Mouse (Mus musculus): Measurements from ENCODE around the gene Nop16. TPM values are rescaled to one million over a fixed set of nuclear protein-coding genes. Genes with fewer than 3 reads are reported as not detected.

Nop16 gene
- polyA plus RNA-seq, 1 experiment = 16.1 TPM

- WGBS = 90% methylated on average over 4 of the region's 4 CpGs
- Histone ChIP-seq H3K4me1 (ENCODE audit: control insufficient read depth, insufficient read depth, low read length) (no peaks in the 10 kb centered on the region), H3K4me3 (replicated peaks; ENCODE audit: control insufficient read depth, low read depth, low read length) (no peak overlapping the region), H3K27ac (ENCODE audit: control insufficient read depth, insufficient read depth, low read depth, low read length, poor library complexity) (no peak overlapping the region)
- TF ChIP-seq POLR2A (IDR thresholded peaks at IDR 0.05; ENCODE audit: borderline replicate concordance, control insufficient read depth, low read depth, low read length) (no peak), CTCF (IDR thresholded peaks at IDR 0.05; ENCODE audit: control insufficient read depth, insufficient read depth, low read length) (no peak)
These were observed 14.3 kb upstream of the Nop16 start for GRCm38 (mm10) chr13:54604221-54604620.

GRCm38 (mm10) chr13:54603501-54603900 is 13.6 kb upstream of the Nop16 start:
- Histone ChIP-seq H3K4me3 (replicated peaks; ENCODE audit: control insufficient read depth, low read depth, low read length) (no peak overlapping the region), H3K27ac (ENCODE audit: control insufficient read depth, insufficient read depth, low read depth, low read length, poor library complexity) (no peak overlapping the region)
- TF ChIP-seq POLR2A (IDR thresholded peaks at IDR 0.05; ENCODE audit: borderline replicate concordance, control insufficient read depth, low read depth, low read length) = no peak
- no peak for TF ChIP-seq CTCF (IDR thresholded peaks at IDR 0.05; ENCODE audit: control insufficient read depth, insufficient read depth, low read length)

GRCm38 (mm10) chr13:54602639-54603111 is 12.8 kb upstream of the Nop16 start:
- WGBS = 85% methylated on average over 3 of the region's 3 CpGs
- TF ChIP-seq POLR2A (IDR thresholded peaks at IDR 0.05; ENCODE audit: borderline replicate concordance, control insufficient read depth, low read depth, low read length) (no peak), CTCF (IDR thresholded peaks at IDR 0.05; ENCODE audit: control insufficient read depth, insufficient read depth, low read length) (no peak)
- H3K4me3 ChIP-seq (replicated peaks; ENCODE audit: control insufficient read depth, low read depth, low read length) = no peak overlapping the region
- no peaks in the 10 kb centered on the region for H3K4me1 ChIP-seq (ENCODE audit: control insufficient read depth, insufficient read depth, low read length)
- no peak overlapping the region for H3K27ac ChIP-seq (ENCODE audit: control insufficient read depth, insufficient read depth, low read depth, low read length, poor library complexity)

More at GRCm38 (mm10) chr13:54603501-54603900, 13.6 kb upstream of the Nop16 start:
- no peaks in the 10 kb centered on the region for H3K4me1 ChIP-seq (ENCODE audit: control insufficient read depth, insufficient read depth, low read length)

- no peak for TF ChIP-seq POLR2A (IDR thresholded peaks at IDR 0.05; ENCODE audit: borderline replicate concordance, control insufficient read depth, low read depth, low read length)
- Histone ChIP-seq H3K4me3 (replicated peaks; ENCODE audit: control insufficient read depth, low read depth, low read length) (no peak overlapping the region), H3K4me1 (ENCODE audit: control insufficient read depth, insufficient read depth, low read length) (no peaks in the 10 kb centered on the region; the same call in 1 of the 2 replicates), H3K27ac (ENCODE audit: control insufficient read depth, insufficient read depth, low read depth, low read length, poor library complexity) (no peak overlapping the region)
- WGBS = 85% methylated on average over 12 of the region's 12 CpGs
These were observed 8.8 kb upstream of the Nop16 start for GRCm38 (mm10) chr13:54598622-54599143.

GRCm38 (mm10) chr13:54596870-54597269 is 7.0 kb upstream of the Nop16 start:
- no peak overlapping the region for H3K27ac ChIP-seq (ENCODE audit: control insufficient read depth, insufficient read depth, low read depth, low read length, poor library complexity)
- no peak overlapping the region for H3K4me3 ChIP-seq (replicated peaks; ENCODE audit: control insufficient read depth, low read depth, low read length)
- WGBS = 87% methylated on average over 5 of the region's 5 CpGs
- H3K4me1 ChIP-seq (ENCODE audit: control insufficient read depth, insufficient read depth, low read length) = no peaks in the 10 kb centered on the region; the same call in 1 of the 2 replicates
- no peak for TF ChIP-seq POLR2A (IDR thresholded peaks at IDR 0.05; ENCODE audit: borderline replicate concordance, control insufficient read depth, low read depth, low read length)
- no peak for TF ChIP-seq CTCF (IDR thresholded peaks at IDR 0.05; ENCODE audit: control insufficient read depth, insufficient read depth, low read length)

- 78% methylated on average over 8 of the region's 8 CpGs for WGBS
- TF ChIP-seq CTCF (IDR thresholded peaks at IDR 0.05; ENCODE audit: control insufficient read depth, insufficient read depth, low read length) = no peak
- TF ChIP-seq POLR2A (IDR thresholded peaks at IDR 0.05; ENCODE audit: borderline replicate concordance, control insufficient read depth, low read depth, low read length) = no peak
- no peak overlapping the region for H3K27ac ChIP-seq (ENCODE audit: control insufficient read depth, insufficient read depth, low read depth, low read length, poor library complexity)
- no peak overlapping the region for H3K4me3 ChIP-seq (replicated peaks; ENCODE audit: control insufficient read depth, low read depth, low read length)
- no peaks in the 10 kb centered on the region; the same call in 1 of the 2 replicates for H3K4me1 ChIP-seq (ENCODE audit: control insufficient read depth, insufficient read depth, low read length)
These were observed 6.3 kb upstream of the Nop16 start for GRCm38 (mm10) chr13:54596107-54596690.

GRCm38 (mm10) chr13:54593617-54594016 is 3.7 kb upstream of the Nop16 start:
- no peak overlapping the region for H3K27ac ChIP-seq (ENCODE audit: control insufficient read depth, insufficient read depth, low read depth, low read length, poor library complexity)
- no peaks in the 10 kb centered on the region; the same call in none of the 2 replicates for H3K4me1 ChIP-seq (ENCODE audit: control insufficient read depth, insufficient read depth, low read length)
- H3K4me3 ChIP-seq (replicated peaks; ENCODE audit: control insufficient read depth, low read depth, low read length) = no peak overlapping the region
- 81% methylated on average over 11 of the region's 11 CpGs for WGBS
- TF ChIP-seq CTCF (IDR thresholded peaks at IDR 0.05; ENCODE audit: control insufficient read depth, insufficient read depth, low read length) (no peak), POLR2A (IDR thresholded peaks at IDR 0.05; ENCODE audit: borderline replicate concordance, control insufficient read depth, low read depth, low read length) (no peak)

- TF ChIP-seq POLR2A (IDR thresholded peaks at IDR 0.05; ENCODE audit: borderline replicate concordance, control insufficient read depth, low read depth, low read length) = no peak
- no peak overlapping the region for H3K4me3 ChIP-seq (replicated peaks; ENCODE audit: control insufficient read depth, low read depth, low read length)
- no peaks in the 10 kb centered on the region; the same call in none of the 2 replicates for H3K4me1 ChIP-seq (ENCODE audit: control insufficient read depth, insufficient read depth, low read length)
- 79% methylated on average over 8 of the region's 8 CpGs for WGBS
- no peak overlapping the region for H3K27ac ChIP-seq (ENCODE audit: control insufficient read depth, insufficient read depth, low read depth, low read length, poor library complexity)
These were observed 2.0 kb upstream of the Nop16 start for GRCm38 (mm10) chr13:54591776-54592356.

All from bone marrow, adult 2 months (tissue).